Mouse (Mus musculus) liver, embryonic 14.5 days (tissue): ENCODE data around the gene Nomo1.

Source experiments
- CTCF ChIP-seq: IDR thresholded peaks from 2 replicates; pipeline ENCODE4 v1.5.1; 2016; ENCODE audit warnings: antibody characterized with exemption, low read depth, control low read depth
- EP300 ChIP-seq: IDR thresholded peaks from 2 replicates; pipeline ENCODE4 v1.6.1; 2016; ENCODE audit warnings: antibody characterized with exemption, low read depth

DNA sequence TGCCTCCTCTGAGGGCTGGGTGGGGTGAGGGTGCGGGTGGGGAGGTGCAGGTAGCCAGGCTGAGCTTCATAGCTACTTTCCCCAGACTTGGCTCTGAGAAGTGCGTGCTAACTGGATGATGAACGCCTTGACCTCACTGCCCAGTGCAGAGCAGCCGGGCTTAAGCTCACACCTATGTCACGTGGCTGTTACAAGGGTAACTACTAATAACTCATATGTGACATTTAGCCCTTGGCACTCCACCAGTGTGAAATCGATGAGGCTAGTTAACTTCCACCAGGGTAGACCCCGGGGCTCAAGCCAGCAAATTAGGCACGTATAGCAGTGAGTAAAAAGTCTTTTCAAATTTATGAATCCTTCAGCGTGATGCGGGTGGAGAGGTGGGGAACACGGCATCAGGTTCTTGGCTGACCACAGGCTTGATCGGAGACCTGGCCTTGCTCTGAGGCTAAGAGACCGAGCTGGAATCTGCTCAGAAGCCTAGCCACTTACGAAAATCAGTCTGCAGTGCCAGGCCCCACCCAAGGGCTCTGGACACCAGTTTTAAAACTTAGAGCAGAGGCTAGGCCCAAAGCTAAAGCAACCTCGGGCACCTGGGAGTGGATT, 77.8 kb downstream of the Nomo1 start:
- no peak for TF ChIP-seq CTCF
- no peak for TF ChIP-seq EP300
